Mouse (Mus musculus): Measurements from ENCODE around the gene Smr2.
"Not testable (repeated sequence)": the region's sequence is repeated elsewhere in the genome, so short reads cannot be mapped to it uniquely, and the experiment has no call there.

The Smr2 gene

DNA sequence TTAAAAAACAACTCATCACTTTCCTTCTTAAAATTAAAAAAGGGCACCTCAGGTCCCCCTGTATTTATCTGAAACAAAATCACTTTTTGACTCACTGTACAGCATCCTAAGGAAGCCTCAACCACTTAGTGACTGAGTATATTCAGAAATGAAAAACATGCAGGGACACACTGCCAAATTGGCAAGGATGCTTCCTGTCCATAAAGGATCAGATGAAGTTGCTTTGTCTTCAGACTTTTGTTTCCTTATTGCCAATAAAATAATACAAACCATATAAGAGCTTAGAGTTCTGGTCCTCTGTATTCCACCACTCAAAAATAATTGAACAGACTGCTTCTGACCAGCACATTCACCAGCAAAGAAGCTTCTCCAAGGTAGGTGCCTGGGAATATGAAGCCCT is at the start of gene Smr2:
TSS of gene Smr2 (plus strand) at position 301 of the 400 bp plus-strand sequence.
- DNase-seq (ENCODE audit: low spot score in 2 of 2): not testable (repeated sequence)

DNA sequence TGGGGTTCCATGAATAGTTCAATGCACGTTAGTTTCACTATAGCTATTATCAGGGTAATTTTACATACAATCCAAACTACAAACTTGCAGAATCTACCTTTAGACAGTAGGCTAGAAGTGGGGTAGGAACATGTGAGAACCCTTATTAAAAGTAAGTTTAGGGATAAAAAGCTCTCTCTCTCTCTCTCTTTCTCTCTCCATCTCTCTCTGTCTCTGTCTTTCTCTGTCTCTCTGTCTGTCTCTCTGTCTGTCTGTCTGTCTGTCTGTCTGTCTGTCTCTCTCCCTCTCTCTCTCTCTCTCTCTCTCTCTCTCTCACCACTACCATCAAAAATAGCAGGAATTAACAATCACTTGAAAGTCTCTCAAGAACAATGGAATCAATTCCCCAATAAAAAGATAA is 25.1 kb downstream of the Smr2 start, which contains the start of gene Gm11116:
TSS of gene Gm11116 (minus strand) at position 101 of the 400 bp plus-strand sequence.
- no peak for DNase-seq (ENCODE audit: low spot score in 2 of 2)

DNA sequence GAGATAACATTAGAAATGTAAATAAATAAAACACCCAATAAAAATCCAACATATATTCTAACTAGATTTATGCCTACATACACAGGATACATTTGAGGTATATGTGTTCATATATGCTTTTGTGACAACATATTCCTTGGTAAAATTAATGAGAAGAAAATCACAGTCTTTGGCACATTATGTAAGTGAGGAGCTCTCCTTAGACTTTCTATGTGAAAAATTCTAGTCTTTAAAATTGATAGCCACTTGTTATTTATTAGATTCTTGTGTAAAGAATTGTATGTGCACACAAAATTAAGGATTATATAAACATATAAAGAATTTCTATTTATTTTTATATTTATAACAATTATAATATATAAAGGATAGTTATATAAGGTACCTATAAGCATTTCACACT is 67.6 kb downstream of the Smr2 start, which contains the start of gene Gm11115:
TSS of gene Gm11115 (minus strand) at position 101 of the 400 bp plus-strand sequence.
- no peak for DNase-seq (ENCODE audit: low spot score in 2 of 2)
